Mouse (Mus musculus) embryonic stem cell, embryonic (primary cell): ENCODE measurements around the gene Zeb2.

ENCODE experiments used
- CTCF ChIA-PET, 4 experiments: fragments of 300-600 bp in 2 of 4; fragments of 350-600 bp in 2 of 4; sonication (Branson Sonifier 250); formaldehyde crosslinking; loops; one replicate each; lab custom pipeline; 2022; ENCODE audit warnings: inconsistent platforms in 2 of 4; lab: Charles Lee
- POLR2A ChIA-PET, 4 experiments: fragments of 300-600 bp in 2 of 4; fragments of 350-600 bp in 2 of 4; sonication (Branson Sonifier 250); formaldehyde crosslinking; loops; one replicate each; lab custom pipeline; 2022; ENCODE audit warnings: antibody characterized with exemption in 4 of 4, inconsistent platforms in 1 of 4; lab: Charles Lee

Zeb2 gene

DNA sequence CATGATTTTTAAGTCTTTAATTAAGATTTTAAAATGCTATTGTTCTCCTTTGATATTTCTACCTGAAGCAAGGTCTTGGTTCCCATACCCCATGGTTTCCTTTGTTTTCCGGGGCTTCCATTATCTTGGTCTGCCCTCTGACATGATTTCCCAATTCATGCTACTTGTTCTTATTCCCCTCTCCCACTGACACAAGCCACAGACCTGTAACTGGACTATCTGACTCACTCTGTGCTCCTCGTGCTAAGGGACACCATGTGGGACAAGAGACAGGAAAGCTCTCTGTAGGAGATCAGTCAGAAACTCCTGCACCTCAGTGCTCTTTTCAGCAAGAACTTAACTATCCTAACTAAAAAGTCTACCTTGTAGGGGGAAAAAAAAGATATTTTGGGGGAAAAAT is 139.6 kb downstream of the Zeb2 start:
- POLR2A ChIA-PET = interaction anchor here in 1 of 4 experiments (0.5 kb wide), 1 partner anchor 176 kb away, joined by 3 read pairs; no protein-coding TSS in a partner anchor
- CTCF ChIA-PET = interaction anchor here in 1 of 4 experiments (0.7 kb wide), 1 partner anchor 443 kb away, joined by 4 read pairs; no protein-coding TSS in a partner anchor

DNA sequence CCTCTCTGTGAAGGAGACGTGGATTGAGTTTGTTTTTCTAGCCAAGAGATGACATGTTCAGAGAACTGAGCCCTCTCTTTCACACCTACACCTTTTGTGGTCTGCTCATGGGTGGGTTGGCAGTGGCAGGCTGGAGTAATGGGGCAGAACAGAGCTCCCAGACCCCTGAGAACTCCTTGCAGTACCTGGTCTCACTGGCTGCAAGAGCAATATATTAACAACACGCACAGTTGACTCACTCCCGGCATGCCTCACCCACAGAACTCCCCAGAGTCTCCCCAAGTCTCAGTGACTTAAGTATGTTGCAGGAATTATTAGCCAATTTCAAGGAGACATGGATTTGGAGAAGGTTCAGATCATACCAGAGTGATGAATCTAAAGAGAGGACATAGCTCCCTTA is 140.1 kb downstream of the Zeb2 start:
- CTCF ChIA-PET = interaction anchor here in 1 of 4 experiments (0.7 kb wide), 1 partner anchor 442 kb away, joined by 4 read pairs; no protein-coding TSS in a partner anchor
- POLR2A ChIA-PET = no interaction called here

- ChIA-PET POLR2A (no interaction called here), CTCF (no interaction called here)
Observed at GRCm38 (mm10) chr2:44976484-44976883, 140.7 kb downstream of the Zeb2 start.

DNA sequence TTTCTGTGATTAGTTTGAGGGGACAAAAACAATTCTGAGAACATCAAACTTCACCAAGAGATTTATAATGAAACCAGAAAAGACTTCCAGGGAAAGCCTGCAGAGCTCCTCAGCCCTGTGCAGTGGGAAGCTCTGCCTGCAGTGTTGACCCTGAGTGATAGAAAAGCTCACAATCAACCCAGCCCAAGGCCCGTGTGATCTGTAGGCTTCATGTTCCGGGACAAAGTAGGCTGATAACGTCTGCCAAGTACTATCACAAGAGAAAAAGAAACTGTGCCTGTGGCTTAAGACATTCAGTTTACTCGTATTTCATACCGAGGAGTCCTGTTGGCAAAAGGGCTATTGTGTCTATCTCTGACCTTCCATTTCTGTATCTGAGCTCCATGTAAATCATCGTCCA is 143.4 kb downstream of the Zeb2 start:
- CTCF ChIA-PET = no interaction called here
- POLR2A ChIA-PET = interaction anchor here in 1 of 4 experiments (1.0 kb wide), 1 partner anchor 15 kb away, joined by 4 read pairs; no protein-coding TSS in a partner anchor

GRCm38 (mm10) chr2:44970087-44970646 is 147.0 kb downstream of the Zeb2 start:
- POLR2A ChIA-PET = interaction anchor here in 2 of 4 experiments (0.8 to 1.3 kb wide), 2 partner anchors 42 to 1285 kb away, joined by 3 to 5 read pairs; partner anchors contain the start of gene Gtdc1 (in 1 of the 2)
- CTCF ChIA-PET = no interaction called here

- ChIA-PET CTCF (no interaction called here), POLR2A (interaction anchor here in 1 of 4 experiments (1.3 kb wide), 1 partner anchor 42 kb away, joined by 5 read pairs; the partner anchor contains the start of gene Gtdc1)
Observed at GRCm38 (mm10) chr2:44969640-44970039, 147.6 kb downstream of the Zeb2 start.

DNA sequence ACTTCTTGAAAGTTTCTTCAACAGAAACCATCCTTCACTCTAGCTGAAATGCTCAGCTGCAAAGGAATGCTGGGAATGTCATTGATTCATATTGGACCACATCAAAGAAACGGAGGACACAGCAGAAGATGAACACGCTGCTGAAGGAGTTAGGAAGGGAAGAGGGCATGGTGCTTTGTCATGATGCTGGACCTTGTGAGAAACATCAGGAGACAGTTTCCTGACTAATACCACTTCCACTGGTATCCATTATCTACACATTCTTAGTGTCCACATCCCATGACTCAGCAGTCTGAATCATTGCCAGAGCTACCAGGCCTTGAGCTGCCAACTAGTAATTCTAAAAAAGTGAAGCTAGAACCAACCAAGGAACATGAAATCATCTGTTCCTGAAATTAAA is 148.0 kb downstream of the Zeb2 start:
- CTCF ChIA-PET = no interaction called here
- POLR2A ChIA-PET = interaction anchor here in 1 of 4 experiments (1.0 to 1.3 kb wide), 2 partner anchors 41 to 43 kb away, joined by 3 to 5 read pairs; partner anchors contain the start of gene Gtdc1

DNA sequence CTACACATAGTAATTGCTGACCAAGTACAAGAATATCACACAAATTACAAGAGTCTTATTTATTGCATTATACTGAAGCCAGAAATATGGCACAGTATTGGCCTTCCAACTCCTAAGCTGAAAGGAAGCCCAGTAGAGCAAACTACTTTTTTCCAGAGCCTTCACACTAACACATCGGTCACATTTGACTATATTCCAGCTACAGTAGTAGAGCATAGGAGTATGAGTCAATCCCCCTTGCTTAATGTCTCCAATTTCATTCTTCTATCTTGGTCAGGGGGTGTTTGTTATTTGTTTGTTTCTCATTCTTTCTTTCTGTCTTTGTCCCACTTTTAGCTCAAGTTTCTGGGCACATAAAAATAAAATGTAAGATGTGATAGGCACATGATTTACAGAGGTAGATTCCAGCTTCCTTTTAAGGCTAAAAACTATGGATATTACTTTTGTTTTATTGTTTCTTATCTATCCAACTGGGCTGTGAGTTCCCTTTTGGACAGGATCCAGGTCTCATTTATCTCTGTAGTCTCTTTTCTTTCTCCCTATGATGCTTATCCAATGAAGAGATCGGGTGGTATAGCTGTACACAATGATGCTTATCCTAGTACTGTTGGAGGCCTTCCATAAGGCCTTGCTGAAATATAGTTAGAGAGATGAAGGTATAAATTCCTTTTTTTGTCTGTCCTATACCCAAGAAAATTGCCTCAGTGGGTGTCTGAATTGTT is 151.2 kb downstream of the Zeb2 start:
- CTCF ChIA-PET = no interaction called here
- POLR2A ChIA-PET = interaction anchor here in 1 of 4 experiments (0.5 kb wide), 1 partner anchor 936 kb away, joined by 4 read pairs; no protein-coding TSS in a partner anchor

- ChIA-PET POLR2A (no interaction called here), CTCF (no interaction called here)
Observed at GRCm38 (mm10) chr2:44962620-44963019, 154.6 kb downstream of the Zeb2 start.

GRCm38 (mm10) chr2:44961192-44961591 is 156.0 kb downstream of the Zeb2 start:
- ChIA-PET POLR2A (no interaction called here), CTCF (interaction anchor here in 2 of 4 experiments (0.6 kb wide), 2 partner anchors 80 to 1238 kb away, joined by 3 to 4 read pairs; no protein-coding TSS in a partner anchor)

- ChIA-PET CTCF (no interaction called here), POLR2A (interaction anchor here in 1 of 4 experiments (0.6 kb wide), 1 partner anchor 19 kb away, joined by 3 read pairs; no protein-coding TSS in a partner anchor)
Observed at GRCm38 (mm10) chr2:44960561-44960960, 156.6 kb downstream of the Zeb2 start.

DNA sequence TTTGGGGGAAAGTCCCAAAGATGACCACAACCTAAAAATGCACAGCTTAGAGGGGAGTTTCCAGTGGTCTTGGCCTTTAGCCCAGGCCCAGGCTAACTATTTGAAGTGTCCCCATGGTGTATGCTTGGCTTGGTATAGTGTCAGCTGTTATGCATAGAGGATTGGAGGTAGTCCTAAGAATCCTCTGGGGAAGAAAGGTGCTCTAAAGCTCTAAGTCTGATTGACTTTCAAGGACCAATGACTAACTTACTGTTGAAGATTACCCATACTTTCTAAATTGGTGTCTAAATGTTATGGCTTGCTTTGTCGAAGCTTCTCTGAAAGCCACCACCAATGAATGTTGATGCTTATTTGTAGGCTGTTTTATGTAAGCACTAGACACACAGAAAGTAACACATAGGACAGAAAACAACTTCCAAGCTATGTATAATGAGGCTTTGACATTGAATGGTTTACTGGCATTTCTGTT is 159.8 kb downstream of the Zeb2 start:
- ChIA-PET CTCF (no interaction called here), POLR2A (interaction anchor here in 1 of 4 experiments (0.6 to 1.0 kb wide), 2 partner anchors 29 to 117 kb away, joined by 3 to 4 read pairs; no protein-coding TSS in a partner anchor)

DNA sequence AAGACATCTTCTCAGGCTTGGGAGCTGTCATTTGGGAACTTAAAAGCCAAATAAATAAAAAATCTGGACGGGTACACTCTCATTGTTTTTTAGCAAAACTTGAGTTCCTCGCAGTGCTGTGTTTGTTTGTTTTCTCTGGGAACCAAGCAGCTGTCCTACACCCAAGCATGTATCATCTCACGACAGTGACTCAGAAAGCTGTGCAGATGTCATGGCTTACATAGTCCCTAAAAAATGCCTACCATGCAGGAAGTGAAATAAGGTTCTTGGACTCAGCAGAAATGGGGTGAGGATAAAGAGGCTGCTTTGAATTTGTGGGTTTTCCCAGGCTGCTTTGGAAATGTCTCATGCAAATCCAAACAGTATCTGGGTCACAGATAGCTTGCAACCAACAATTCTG is 161.0 kb downstream of the Zeb2 start:
- CTCF ChIA-PET = interaction anchor here in 1 of 4 experiments (0.6 kb wide), 1 partner anchor 91 kb away, joined by 5 read pairs; no protein-coding TSS in a partner anchor
- POLR2A ChIA-PET = no interaction called here

DNA sequence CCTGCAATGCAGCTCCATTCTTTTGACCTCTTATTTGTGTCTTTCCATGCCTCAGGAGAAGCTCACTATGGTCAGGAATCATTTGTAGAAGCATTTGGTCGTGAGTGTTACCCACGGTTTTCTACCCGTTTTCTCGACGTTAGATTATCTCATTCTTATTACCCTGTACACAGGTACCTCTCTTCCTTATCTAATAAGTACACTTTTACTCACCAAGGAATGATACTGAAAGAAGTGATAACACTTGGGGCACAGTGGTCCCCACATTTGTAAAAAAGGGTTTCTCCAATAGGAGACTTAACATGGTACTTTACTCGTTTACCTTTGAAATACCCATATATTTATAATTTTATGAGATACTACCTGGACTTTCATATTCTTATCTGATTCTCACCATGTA is 161.7 kb downstream of the Zeb2 start:
- POLR2A ChIA-PET = no interaction called here

GRCm38 (mm10) chr2:44954180-44954579 is 163.0 kb downstream of the Zeb2 start:
- ChIA-PET POLR2A (no interaction called here), CTCF (no interaction called here)

More for the DNA sequence above, 161.7 kb downstream of the Zeb2 start:
- CTCF ChIA-PET = interaction anchor here in 1 of 4 experiments (0.6 kb wide), 1 partner anchor 90 kb away, joined by 5 read pairs; no protein-coding TSS in a partner anchor

DNA sequence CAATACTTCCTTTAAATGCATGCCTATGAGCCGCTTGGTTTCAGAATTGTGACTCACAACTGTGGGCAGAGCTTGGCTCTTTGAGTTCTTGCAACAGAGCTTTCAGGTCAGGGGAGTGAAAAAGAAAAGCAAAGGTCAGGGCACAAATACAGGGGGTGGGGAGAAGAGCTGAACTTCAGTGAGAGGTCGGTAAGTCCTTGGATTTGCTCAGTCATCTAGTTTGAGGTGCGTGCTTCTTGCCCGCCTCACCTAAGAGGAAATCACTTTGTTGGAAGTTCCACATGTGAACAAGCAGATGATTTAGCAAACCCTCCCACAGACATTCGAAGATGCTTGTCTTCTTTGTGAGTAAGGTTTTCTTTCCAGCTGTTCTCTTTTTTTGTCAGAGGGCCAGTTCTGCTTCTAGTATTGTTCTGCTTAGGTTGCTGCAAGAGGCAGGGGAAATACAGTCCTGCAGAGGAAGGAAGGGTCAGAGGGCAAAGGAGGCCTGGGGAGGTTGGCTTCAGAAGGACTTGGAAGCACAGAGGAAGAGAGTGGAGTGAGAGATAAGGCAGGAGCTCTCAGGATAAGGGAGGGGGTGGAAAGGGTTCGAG is 164.3 kb downstream of the Zeb2 start:
- CTCF ChIA-PET = no interaction called here
- POLR2A ChIA-PET = interaction anchor here in 1 of 4 experiments (0.6 kb wide), 2 partner anchors 309 to 518 kb away, joined by 3 to 5 read pairs; no protein-coding TSS in a partner anchor

- ChIA-PET CTCF (no interaction called here), POLR2A (no interaction called here)
Observed at GRCm38 (mm10) chr2:44951651-44952213, 165.5 kb downstream of the Zeb2 start.

DNA sequence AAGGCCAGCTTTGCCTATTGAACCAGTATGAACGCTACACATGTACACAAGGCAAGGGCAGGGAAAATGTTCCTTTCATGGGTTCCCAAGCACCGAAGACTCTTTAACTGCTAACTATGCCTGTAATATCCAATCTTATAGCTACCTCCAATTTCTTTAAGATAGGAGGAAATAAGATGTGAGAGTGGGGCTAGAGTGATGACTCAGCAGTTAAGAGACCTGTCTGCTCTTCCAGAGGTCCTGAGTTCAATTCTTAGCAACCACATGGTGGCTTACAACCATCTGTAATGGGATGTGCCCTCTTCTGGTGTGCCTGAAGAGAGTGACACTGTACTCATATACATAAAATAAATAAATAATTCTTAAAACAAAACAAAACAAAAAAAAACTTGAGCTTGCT is 172.5 kb downstream of the Zeb2 start:
- ChIA-PET POLR2A (no interaction called here), CTCF (no interaction called here)
